Mouse (Mus musculus): ENCODE data around the gene Golga3. TPM values are rescaled to one million over a fixed set of nuclear protein-coding genes. Genes with fewer than 3 reads are reported as not detected.

Gene Golga3
- total and polyA plus RNA-seq, 2 experiments from 2014 or later: 20.1 to 23.4 TPM

GRCm38 (mm10) chr5:110142309-110142708 lies 34.2 kb upstream of the Golga3 start:
- no peaks in the 10 kb centered on the region for H3K27me3 ChIP-seq (ENCODE audit: insufficient read depth, low read length)
- H3K4me3 ChIP-seq (ENCODE audit: low read depth, low read length): no peak overlapping the region
- H3K36me3 ChIP-seq (ENCODE audit: insufficient read depth, low read length): peaks cover 40% of the 10 kb centered on the region
- no peak for DNase-seq (ENCODE audit: low spot score)
- TF ChIP-seq CTCF (IDR thresholded peaks at IDR 0.05): no peak
- no peak for ATAC-seq (ENCODE audit: low FRiP score)
- H3K4me1 ChIP-seq (ENCODE audit: insufficient read depth, low read length): no peaks in the 10 kb centered on the region
- 95% methylated on average over 2 of the region's 2 CpGs for WGBS
- no peak overlapping the region for H3K4me2 ChIP-seq (ENCODE audit: low read depth, low read length, poor library complexity, severe bottlenecking)
- H3K9me3 ChIP-seq (ENCODE audit: low read length): no peaks in the 10 kb centered on the region
- H3K27ac ChIP-seq (ENCODE audit: low read depth, low read length): no peak overlapping the region
- H3K9ac ChIP-seq (replicated peaks; ENCODE audit: low read length, poor library complexity, severe bottlenecking): no peak overlapping the region

GRCm38 (mm10) chr5:110143007-110143406 lies 33.5 kb upstream of the Golga3 start:
- no peak for ATAC-seq (ENCODE audit: low FRiP score)
- 91% methylated on average over 5 of the region's 5 CpGs for WGBS

GRCm38 (mm10) chr5:110169374-110169773 lies 7.1 kb upstream of the Golga3 start:
- H3K36me3 ChIP-seq (ENCODE audit: insufficient read depth, low read length): peaks cover 60% of the 10 kb centered on the region

More at GRCm38 (mm10) chr5:110143007-110143406, 33.5 kb upstream of the Golga3 start:
- Histone ChIP-seq H3K36me3 (ENCODE audit: insufficient read depth, low read length) (peaks cover 42% of the 10 kb centered on the region), H3K9ac (replicated peaks; ENCODE audit: low read length, poor library complexity, severe bottlenecking) (no peak overlapping the region), H3K4me1 (ENCODE audit: insufficient read depth, low read length) (no peaks in the 10 kb centered on the region), H3K27ac (ENCODE audit: low read depth, low read length) (no peak overlapping the region), H3K27me3 (ENCODE audit: insufficient read depth, low read length) (no peaks in the 10 kb centered on the region), H3K4me3 (ENCODE audit: low read depth, low read length) (no peak overlapping the region), H3K9me3 (ENCODE audit: low read length) (no peaks in the 10 kb centered on the region), H3K4me2 (ENCODE audit: low read depth, low read length, poor library complexity, severe bottlenecking) (no peak overlapping the region)
- DNase-seq (ENCODE audit: low spot score): peak; percentile 9
- peak; percentile 61 for TF ChIP-seq CTCF (IDR thresholded peaks at IDR 0.05)

GRCm38 (mm10) chr5:110177021-110177420 lies 520 bp downstream of the Golga3 start:
- H3K4me3 ChIP-seq (ENCODE audit: low read depth, low read length): peak overlapping the region; percentile 94
- 6% methylated on average over 19 of the region's 19 CpGs for WGBS
- peaks cover 6% of the 10 kb centered on the region for H3K4me1 ChIP-seq (ENCODE audit: insufficient read depth, low read length)
- DNase-seq (ENCODE audit: low spot score): peak; percentile 1
- 0 out of 2 replicates have a peak, but pooled peaks cover 2% of the 10 kb centered on the region for H3K36me3 ChIP-seq (ENCODE audit: insufficient read depth, low read length)
- no peak; the same call in none of the 2 replicates for ATAC-seq (ENCODE audit: low FRiP score)
- no peaks in the 10 kb centered on the region for H3K9me3 ChIP-seq (ENCODE audit: low read length)
- H3K27me3 ChIP-seq (ENCODE audit: insufficient read depth, low read length): no peaks in the 10 kb centered on the region
- peak overlapping the region; percentile 74 for H3K27ac ChIP-seq (ENCODE audit: low read depth, low read length)
- H3K9ac ChIP-seq (replicated peaks; ENCODE audit: low read length, poor library complexity, severe bottlenecking): peak overlapping the region; percentile 91
- no peak for TF ChIP-seq CTCF (IDR thresholded peaks at IDR 0.05)
- peak overlapping the region; percentile 88 for H3K4me2 ChIP-seq (ENCODE audit: low read depth, low read length, poor library complexity, severe bottlenecking)

More at GRCm38 (mm10) chr5:110169374-110169773, 7.1 kb upstream of the Golga3 start:
- 95% methylated on average over 4 of the region's 4 CpGs for WGBS
- DNase-seq (ENCODE audit: low spot score): no peak
- no peak for ATAC-seq (ENCODE audit: low FRiP score)
- Histone ChIP-seq H3K27ac (ENCODE audit: low read depth, low read length) (no peak overlapping the region), H3K4me3 (ENCODE audit: low read depth, low read length) (no peak overlapping the region), H3K4me2 (ENCODE audit: low read depth, low read length, poor library complexity, severe bottlenecking) (no peak overlapping the region), H3K4me1 (ENCODE audit: insufficient read depth, low read length) (no peaks in the 10 kb centered on the region), H3K9ac (replicated peaks; ENCODE audit: low read length, poor library complexity, severe bottlenecking) (no peak overlapping the region), H3K27me3 (ENCODE audit: insufficient read depth, low read length) (no peaks in the 10 kb centered on the region), H3K9me3 (ENCODE audit: low read length) (no peaks in the 10 kb centered on the region)
- TF ChIP-seq CTCF (IDR thresholded peaks at IDR 0.05): no peak

GRCm38 (mm10) chr5:110178628-110179027 lies 2.1 kb downstream of the Golga3 start:
- H3K4me3 ChIP-seq (ENCODE audit: low read depth, low read length): no peak overlapping the region
- no peak overlapping the region for H3K27ac ChIP-seq (ENCODE audit: low read depth, low read length)
- DNase-seq (ENCODE audit: low spot score): no peak
- H3K9me3 ChIP-seq (ENCODE audit: low read length): no peaks in the 10 kb centered on the region
- no peak overlapping the region for H3K4me2 ChIP-seq (ENCODE audit: low read depth, low read length, poor library complexity, severe bottlenecking)
- peaks cover 6% of the 10 kb centered on the region for H3K4me1 ChIP-seq (ENCODE audit: insufficient read depth, low read length)
- WGBS: 92% methylated on average over 2 of the region's 2 CpGs
- TF ChIP-seq CTCF (IDR thresholded peaks at IDR 0.05): no peak
- H3K36me3 ChIP-seq (ENCODE audit: insufficient read depth, low read length): peaks cover 9% of the 10 kb centered on the region; the same call in 1 of the 2 replicates
- ATAC-seq (ENCODE audit: low FRiP score): no peak
- no peak overlapping the region for H3K9ac ChIP-seq (replicated peaks; ENCODE audit: low read length, poor library complexity, severe bottlenecking)
- H3K27me3 ChIP-seq (ENCODE audit: insufficient read depth, low read length): no peaks in the 10 kb centered on the region

GRCm38 (mm10) chr5:110181716-110182115 lies 5.2 kb downstream of the Golga3 start:
- Histone ChIP-seq H3K4me2 (ENCODE audit: low read depth, low read length, poor library complexity, severe bottlenecking) (no peak overlapping the region), H3K4me1 (ENCODE audit: insufficient read depth, low read length) (peaks cover 6% of the 10 kb centered on the region), H3K27ac (ENCODE audit: low read depth, low read length) (no peak overlapping the region), H3K27me3 (ENCODE audit: insufficient read depth, low read length) (no peaks in the 10 kb centered on the region), H3K36me3 (ENCODE audit: insufficient read depth, low read length) (peaks cover 28% of the 10 kb centered on the region), H3K9ac (replicated peaks; ENCODE audit: low read length, poor library complexity, severe bottlenecking) (no peak overlapping the region), H3K4me3 (ENCODE audit: low read depth, low read length) (no peak overlapping the region), H3K9me3 (ENCODE audit: low read length) (no peaks in the 10 kb centered on the region)
- ATAC-seq (ENCODE audit: low FRiP score) (no peak), DNase-seq (ENCODE audit: low spot score) (no peak)
- no peak for TF ChIP-seq CTCF (IDR thresholded peaks at IDR 0.05)
- WGBS: 96% methylated on average over 5 of the region's 5 CpGs
